Mouse (Mus musculus) heart, adult 2 months (tissue): ENCODE measurements around the gene Piwil4.

ENCODE experiments used
- CTCF ChIP-seq: fragments of 200-600 bp; IDR thresholded peaks from 2 replicates; pipeline ENCODE4 v1.8.1; 2022; ENCODE audit warnings: antibody characterized with exemption, mild to moderate bottlenecking, moderate library complexity
- EP300 ChIP-seq: fragments of 200-500 bp; IDR thresholded peaks from 2 replicates; pipeline ENCODE4 v1.6.1; 2011; ENCODE audit warnings: low read depth, low read length, control low read depth; ENCODE audit not compliant: insufficient read depth
- POLR2A ChIP-seq: fragments of 200-500 bp; IDR thresholded peaks from 2 replicates; pipeline ENCODE4 v1.6.1; 2011; ENCODE audit warnings: mild to moderate bottlenecking, low read depth, low read length, control low read depth; ENCODE audit not compliant: insufficient read depth

DNA sequence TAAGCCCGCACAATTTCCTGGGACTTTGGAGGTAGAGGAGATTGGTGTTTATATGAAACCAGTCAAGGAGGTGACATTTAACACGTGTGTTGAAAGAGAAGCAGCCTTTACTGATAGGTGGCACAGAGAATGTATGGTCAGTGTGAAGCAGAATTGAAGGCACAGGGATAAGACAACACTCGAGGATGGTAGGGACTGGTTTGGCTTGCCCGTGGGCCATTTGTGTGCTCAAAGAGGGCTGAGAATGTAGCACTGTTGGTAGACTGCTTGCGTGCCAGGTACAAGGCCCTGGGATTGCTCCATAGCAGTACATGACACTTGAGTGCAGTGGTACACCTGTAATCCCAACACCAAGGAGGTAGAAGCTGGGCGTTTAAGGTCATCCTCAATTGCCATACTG lies 46.8 kb upstream of the Piwil4 start:
- no peak for TF ChIP-seq CTCF
- no peak for TF ChIP-seq POLR2A
- no peak for TF ChIP-seq EP300
